ENCODE assay signal across 25 mouse cellular contexts in the genomic region with DNA sequence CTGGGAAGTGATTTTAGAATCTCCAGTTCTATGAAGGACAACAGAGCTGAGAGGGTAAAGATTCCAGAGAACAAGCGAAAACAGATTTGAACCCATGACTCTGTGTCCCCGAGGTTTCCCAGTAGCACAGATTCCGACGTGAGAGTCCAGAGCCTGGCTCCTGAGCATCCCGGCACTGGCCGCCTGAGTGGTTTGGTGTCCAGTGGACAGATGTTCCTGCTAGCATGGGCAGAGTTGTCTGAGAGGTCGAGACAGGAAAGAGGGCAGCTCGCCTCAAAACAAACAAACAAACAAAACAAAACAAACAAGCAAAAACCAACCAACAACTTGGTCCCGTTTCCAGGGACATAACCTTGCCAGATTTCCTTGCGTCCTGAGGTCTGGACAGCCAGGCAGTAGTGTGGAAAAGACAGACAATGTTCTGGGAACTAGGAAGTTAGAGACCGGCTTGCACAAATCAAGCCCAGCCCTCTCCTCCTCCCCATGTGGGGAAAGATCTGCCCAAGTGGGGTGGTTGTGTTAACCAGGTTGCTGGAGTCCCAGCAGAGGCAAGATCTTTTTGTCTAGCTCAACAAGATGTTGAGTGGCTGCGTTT. TPM values are rescaled to one million over a fixed set of nuclear protein-coding genes. Genes with fewer than 3 reads are reported as not detected.
DNase-seq lines count a peak whose midpoint lies in the region; ATAC-seq lines count a peak whose summit lies in the region.
"Had no signal": no experiment of that assay in that cellular context is flagged by ENCODE, and none has a peak within 500 bp of the region (broad histone marks: within the 10 kb centered on the region; RNA-seq: fewer than 3 reads in every experiment).

No protein-coding gene starts in this region.

- H3K4me3 ChIP-seq in hindbrain, embryonic 10.5 days: no peak overlapping the region
- H3K4me3 ChIP-seq in hindbrain, embryonic 13.5 days: no peak overlapping the region
- H3K4me3 ChIP-seq in neural tube, embryonic 15.5 days (replicated peaks): no peak overlapping the region
- no peak overlapping the region for H3K4me3 ChIP-seq in limb, embryonic 10.5 days
- H3K4me3 ChIP-seq: embryonic facial prominence, embryonic 13.5 days; forebrain, embryonic 10.5 days; heart, embryonic 13.5 days; limb, embryonic 12.5 days; liver, embryonic 15.5 days had no signal

- WGBS in hindbrain, embryonic 10.5 days: under 1% methylated on average over 12 of the region's 12 CpGs
- 0% methylated on average over 12 of the region's 12 CpGs for WGBS in hindbrain, embryonic 13.5 days
- WGBS in neural tube, embryonic 15.5 days: 2% methylated on average over 12 of the region's 12 CpGs
- 2% methylated on average over 12 of the region's 12 CpGs for WGBS in limb, embryonic 10.5 days

- H3K9me3 ChIP-seq in hindbrain, embryonic 10.5 days: no peaks in the 10 kb centered on the region
- H3K9me3 ChIP-seq in hindbrain, embryonic 13.5 days: no peaks in the 10 kb centered on the region
- no peaks in the 10 kb centered on the region for H3K9me3 ChIP-seq in neural tube, embryonic 15.5 days (replicated peaks)
- no peaks in the 10 kb centered on the region for H3K9me3 ChIP-seq in limb, embryonic 10.5 days (replicated peaks)
- H3K9me3 ChIP-seq: embryonic facial prominence, embryonic 13.5 days; forebrain, embryonic 10.5 days; heart, embryonic 13.5 days; limb, embryonic 12.5 days; liver, embryonic 15.5 days had no signal

- no peak overlapping the region for H3K9ac ChIP-seq in hindbrain, embryonic 13.5 days
- no peak overlapping the region for H3K9ac ChIP-seq in neural tube, embryonic 15.5 days (replicated peaks)
- H3K9ac ChIP-seq: embryonic facial prominence, embryonic 13.5 days; forebrain, postnatal 0 days; heart, embryonic 13.5 days; limb, embryonic 12.5 days; liver, embryonic 15.5 days; lung, embryonic 14.5 days had no signal

- peak; percentile 25 for DNase-seq in hindbrain, embryonic 10.5 days (ENCODE audit: low spot score)
- DNase-seq in neural tube, embryonic 10.5 days (ENCODE audit: extremely low spot score, low spot score): peak; percentile 48
- DNase-seq in limb, embryonic 10.5 days (ENCODE audit: low spot score): peak; percentile 54
- DNase-seq in frontal cortex, postnatal 36 days (ENCODE audit: low spot score in 2 of 2): no peak
- no peak for DNase-seq in kidney, postnatal 36 days
- DNase-seq: adrenal gland, postnatal 14 days; cerebellum, adult 11-12 months; forebrain, postnatal 0 days; gastrocnemius, postnatal 10 days; heart, postnatal 10 days; kidney, adult 8-10 months; layer of hippocampus, postnatal 36 days; lung, embryonic 14.5 days; lung, postnatal 14 days; thymus, postnatal 4 days had no signal

- no peak overlapping the region for H3K4me2 ChIP-seq in hindbrain, embryonic 13.5 days
- H3K4me2 ChIP-seq in neural tube, embryonic 15.5 days: no peak overlapping the region
- H3K4me2 ChIP-seq: embryonic facial prominence, embryonic 13.5 days; heart, embryonic 13.5 days; limb, embryonic 12.5 days; liver, embryonic 15.5 days; lung, embryonic 14.5 days had no signal

- H3K27ac ChIP-seq in hindbrain, embryonic 10.5 days: no peak overlapping the region
- no peak overlapping the region for H3K27ac ChIP-seq in hindbrain, embryonic 13.5 days
- no peak overlapping the region for H3K27ac ChIP-seq in neural tube, embryonic 15.5 days (replicated peaks)
- no peak overlapping the region for H3K27ac ChIP-seq in limb, embryonic 10.5 days
- H3K27ac ChIP-seq: embryonic facial prominence, embryonic 13.5 days; forebrain, embryonic 10.5 days; heart, embryonic 13.5 days; kidney, postnatal 0 days; limb, embryonic 12.5 days; liver, embryonic 15.5 days had no signal

- peaks cover 100% of the 10 kb centered on the region for H3K27me3 ChIP-seq in hindbrain, embryonic 10.5 days (ENCODE audit: insufficient read depth, poor library complexity, severe bottlenecking)
- H3K27me3 ChIP-seq in hindbrain, embryonic 13.5 days: peaks cover 100% of the 10 kb centered on the region
- peaks cover 100% of the 10 kb centered on the region for H3K27me3 ChIP-seq in neural tube, embryonic 15.5 days (replicated peaks)
- H3K27me3 ChIP-seq in limb, embryonic 10.5 days (ENCODE audit: low read depth, poor library complexity, severe bottlenecking): peaks cover 100% of the 10 kb centered on the region

- no peak for ATAC-seq in hindbrain, embryonic 13.5 days (ENCODE audit: low FRiP score)
- no peak for ATAC-seq in neural tube, embryonic 15.5 days (ENCODE audit: low FRiP score)
- ATAC-seq: CD4-positive, CD25-positive, alpha-beta regulatory T cell, adult 4 months; forebrain, postnatal 0 days had no signal

- H3K4me1 ChIP-seq in hindbrain, embryonic 10.5 days (replicated peaks): peaks cover 17% of the 10 kb centered on the region
- H3K4me1 ChIP-seq in hindbrain, embryonic 13.5 days (replicated peaks): peaks cover 12% of the 10 kb centered on the region
- H3K4me1 ChIP-seq in neural tube, embryonic 15.5 days: peaks cover 11% of the 10 kb centered on the region; the same call in 1 of the 2 replicates
- peaks cover 29% of the 10 kb centered on the region for H3K4me1 ChIP-seq in limb, embryonic 10.5 days
- H3K4me1 ChIP-seq: liver, embryonic 15.5 days had no signal

- H3K36me3 ChIP-seq in hindbrain, embryonic 10.5 days: no peaks in the 10 kb centered on the region
- no peaks in the 10 kb centered on the region for H3K36me3 ChIP-seq in hindbrain, embryonic 13.5 days
- H3K36me3 ChIP-seq in neural tube, embryonic 15.5 days: no peaks in the 10 kb centered on the region
- H3K36me3 ChIP-seq in limb, embryonic 10.5 days: no peaks in the 10 kb centered on the region
- H3K36me3 ChIP-seq: embryonic facial prominence, embryonic 13.5 days; forebrain, embryonic 10.5 days; heart, embryonic 13.5 days; limb, embryonic 12.5 days; liver, embryonic 15.5 days had no signal

RNA-seq across cellular contexts. Expression of a gene that starts 10.0 kb away (rescaled TPM):
- 0.56 and 1.0 TPM in 2 replicates for polyA plus RNA-seq in hindbrain, embryonic 10.5 days (2016; fragmentation: Nextera tagmentation; extraction: Ambion mirVana)
- 0.18 TPM in 1 of 2 replicates, not detected in the other for polyA plus RNA-seq in hindbrain, embryonic 13.5 days (2015; fragmentation: Nextera tagmentation; extraction: Ambion mirVana)
- 5.5 TPM in 1 of 2 replicates, not detected in the other for polyA plus RNA-seq in neural tube, embryonic 15.5 days (2015; fragmentation: Nextera tagmentation; extraction: Ambion mirVana)
- polyA plus RNA-seq in limb, embryonic 10.5 days (2016; fragmentation: Nextera tagmentation; extraction: Ambion mirVana): 0.65 TPM in 1 of 2 replicates, not detected in the other
- polyA plus RNA-seq: CD4-positive, CD25-positive, alpha-beta regulatory T cell, adult 4 months; heart, embryonic 13.5 days; kidney, postnatal 0 days; limb, embryonic 12.5 days; lung, embryonic 14.5 days; thymus, postnatal 0 days had no signal

Comparison
In these comparisons a context has a peak if more than half of its experiments do, and no peak if none do; other contexts are left out.
1. DNase-seq: peak in hindbrain, embryonic 10.5 days (single experiment), neural tube, embryonic 10.5 days (single experiment) and limb, embryonic 10.5 days (single experiment); none in frontal cortex, postnatal 36 days (0 of 2) and kidney, postnatal 36 days (0 of 2).